Mouse (Mus musculus) layer of hippocampus, postnatal 25 days (tissue): Measurements from ENCODE around the gene Pcdh10. TPM values are rescaled to one million over a fixed set of nuclear protein-coding genes. Genes with fewer than 3 reads are reported as not detected.

Experiments
- DNase-seq, 2 experiments: peaks; one replicate each; pipeline ENCODE4 v3.0.0; 2022; ENCODE audit warnings: mixed read lengths in 2 of 2, low spot score in 1 of 2; ENCODE audit errors: extremely low spot score in 1 of 2
- total RNA-seq, 2 experiments: library from RNA; stranded (reverse); gene quantifications; 2 replicates each; pipeline ENCODE4 v1.2.3; 2021

Gene Pcdh10
- 10 to 100 TPM; 88.0 to 93.3 TPM for total RNA-seq

GRCm38 (mm10) chr3:45378145-45378544, at the start of gene Pcdh10:
TSS of gene Pcdh10 (plus strand) at chr3:45378398.
- DNase-seq: peak; percentile 91 to 94

DNA sequence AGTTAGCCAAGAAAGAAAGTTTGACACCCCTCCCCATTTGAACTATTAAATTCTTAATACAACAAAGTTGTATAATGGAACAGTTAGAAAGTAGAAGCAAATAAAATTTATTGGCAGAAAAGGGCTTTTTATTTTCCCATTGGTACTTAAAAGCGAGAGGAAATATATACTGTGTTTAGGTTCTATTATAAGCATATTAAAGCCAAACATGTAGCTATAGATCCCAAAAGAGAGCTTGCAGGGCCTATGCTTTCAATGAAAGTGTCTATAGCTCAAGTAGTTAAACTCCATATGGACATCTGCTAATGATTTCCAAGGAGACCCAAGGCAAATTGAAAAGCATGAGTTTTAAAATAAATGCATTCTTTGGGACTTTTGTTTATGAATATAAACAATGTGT, 22.3 kb upstream of the Pcdh10 start:
- DNase-seq: no peak

DNA sequence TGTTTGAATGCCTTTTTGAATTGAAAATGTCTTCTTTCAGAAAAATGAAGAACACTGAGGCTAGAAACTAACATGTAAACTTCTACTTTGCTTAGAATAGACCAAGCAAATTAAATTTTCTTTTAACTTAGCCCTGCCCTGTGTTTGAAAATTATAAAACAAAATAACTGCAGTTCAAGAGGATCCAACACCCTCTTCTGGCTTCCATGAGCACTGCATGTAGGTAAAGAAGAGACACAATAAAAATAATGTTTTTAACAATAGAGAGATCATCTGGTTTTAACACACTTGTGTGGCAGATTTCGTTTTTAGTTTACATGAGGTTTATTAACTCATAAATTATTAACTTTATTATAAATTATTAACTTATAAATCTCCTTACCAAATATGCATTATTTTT, 9.2 kb upstream of the Pcdh10 start:
- DNase-seq: no peak

- DNase-seq: peak; percentile 57 to 82
Observed at GRCm38 (mm10) chr3:45375761-45376500, 2.3 kb upstream of the Pcdh10 start.

- DNase-seq: peak; percentile 40 to 55
Observed at GRCm38 (mm10) chr3:45376501-45377390, 1.5 kb upstream of the Pcdh10 start.

DNA sequence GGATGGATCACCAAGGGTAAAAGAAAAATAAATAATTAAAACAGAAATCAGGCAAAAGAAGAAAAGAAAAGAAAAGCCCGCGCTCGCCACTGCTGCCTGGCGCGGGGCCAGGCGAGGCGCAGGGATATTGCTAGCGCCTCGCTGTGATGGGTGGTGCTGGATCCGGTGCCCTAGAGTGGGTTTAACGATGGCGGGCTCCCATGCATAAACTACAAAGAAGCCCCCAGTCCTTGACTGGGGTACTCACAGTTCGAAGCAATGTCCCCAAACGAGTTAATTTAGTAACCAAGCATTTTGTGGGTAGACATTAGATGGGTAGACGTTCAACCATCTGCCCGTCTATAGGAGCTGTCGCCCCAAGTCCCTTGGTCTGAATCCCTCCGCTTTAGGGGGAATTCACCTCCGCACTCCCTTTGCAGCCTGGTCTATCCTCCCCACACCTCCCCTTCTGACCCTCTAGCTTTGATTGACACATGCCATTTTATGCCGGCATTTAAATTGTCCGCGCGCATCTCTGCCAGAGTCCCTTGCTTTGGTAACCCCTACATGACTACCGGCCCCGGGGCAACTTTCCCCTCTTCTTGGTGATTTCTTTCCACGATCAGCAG, 703 bp upstream of the Pcdh10 start:
- peak in 1 of 2 experiments; percentile 48 for DNase-seq

DNA sequence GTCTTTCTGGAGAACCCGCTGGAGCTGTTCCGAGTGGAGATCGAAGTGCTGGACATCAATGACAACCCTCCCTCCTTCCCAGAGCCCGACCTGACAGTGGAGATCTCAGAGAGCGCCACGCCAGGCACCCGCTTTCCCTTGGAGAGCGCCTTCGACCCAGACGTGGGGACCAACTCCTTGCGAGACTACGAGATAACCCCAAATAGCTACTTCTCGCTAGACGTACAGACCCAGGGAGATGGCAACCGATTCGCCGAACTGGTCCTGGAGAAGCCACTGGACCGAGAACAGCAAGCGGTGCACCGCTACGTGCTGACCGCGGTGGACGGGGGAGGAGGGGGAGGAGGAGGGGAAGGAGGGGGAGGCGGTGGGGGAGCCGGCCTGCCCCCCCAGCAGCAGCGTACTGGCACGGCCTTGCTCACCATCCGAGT, 1.4 kb downstream of the Pcdh10 start:
- peak; percentile 27 to 54 for DNase-seq

DNA sequence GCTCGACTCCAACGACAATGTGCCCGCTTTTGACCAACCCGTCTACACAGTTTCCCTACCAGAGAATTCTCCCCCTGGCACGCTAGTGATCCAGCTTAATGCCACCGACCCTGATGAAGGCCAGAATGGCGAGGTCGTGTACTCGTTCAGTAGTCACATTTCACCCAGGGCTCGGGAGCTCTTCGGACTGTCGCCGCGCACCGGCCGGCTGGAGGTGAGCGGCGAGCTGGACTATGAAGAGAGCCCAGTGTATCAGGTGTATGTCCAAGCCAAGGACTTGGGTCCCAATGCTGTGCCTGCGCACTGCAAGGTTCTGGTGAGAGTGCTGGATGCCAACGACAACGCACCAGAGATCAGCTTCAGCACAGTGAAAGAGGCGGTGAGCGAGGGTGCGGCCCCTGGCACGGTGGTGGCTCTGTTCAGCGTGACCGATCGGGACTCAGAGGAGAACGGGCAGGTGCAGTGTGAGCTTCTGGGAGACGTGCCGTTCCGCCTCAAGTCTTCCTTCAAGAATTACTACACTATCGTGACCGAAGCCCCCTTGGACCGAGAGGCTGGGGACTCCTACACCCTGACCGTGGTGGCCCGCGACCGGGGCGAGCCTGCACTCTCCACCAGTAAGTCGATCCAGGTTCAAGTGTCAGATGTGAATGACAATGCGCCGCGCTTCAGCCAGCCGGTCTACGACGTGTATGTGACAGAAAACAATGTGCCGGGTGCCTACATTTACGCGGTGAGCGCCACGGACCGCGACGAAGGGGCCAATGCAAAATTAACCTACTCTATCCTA, 2.0 kb downstream of the Pcdh10 start:
- DNase-seq: peak; percentile 23 to 33

DNA sequence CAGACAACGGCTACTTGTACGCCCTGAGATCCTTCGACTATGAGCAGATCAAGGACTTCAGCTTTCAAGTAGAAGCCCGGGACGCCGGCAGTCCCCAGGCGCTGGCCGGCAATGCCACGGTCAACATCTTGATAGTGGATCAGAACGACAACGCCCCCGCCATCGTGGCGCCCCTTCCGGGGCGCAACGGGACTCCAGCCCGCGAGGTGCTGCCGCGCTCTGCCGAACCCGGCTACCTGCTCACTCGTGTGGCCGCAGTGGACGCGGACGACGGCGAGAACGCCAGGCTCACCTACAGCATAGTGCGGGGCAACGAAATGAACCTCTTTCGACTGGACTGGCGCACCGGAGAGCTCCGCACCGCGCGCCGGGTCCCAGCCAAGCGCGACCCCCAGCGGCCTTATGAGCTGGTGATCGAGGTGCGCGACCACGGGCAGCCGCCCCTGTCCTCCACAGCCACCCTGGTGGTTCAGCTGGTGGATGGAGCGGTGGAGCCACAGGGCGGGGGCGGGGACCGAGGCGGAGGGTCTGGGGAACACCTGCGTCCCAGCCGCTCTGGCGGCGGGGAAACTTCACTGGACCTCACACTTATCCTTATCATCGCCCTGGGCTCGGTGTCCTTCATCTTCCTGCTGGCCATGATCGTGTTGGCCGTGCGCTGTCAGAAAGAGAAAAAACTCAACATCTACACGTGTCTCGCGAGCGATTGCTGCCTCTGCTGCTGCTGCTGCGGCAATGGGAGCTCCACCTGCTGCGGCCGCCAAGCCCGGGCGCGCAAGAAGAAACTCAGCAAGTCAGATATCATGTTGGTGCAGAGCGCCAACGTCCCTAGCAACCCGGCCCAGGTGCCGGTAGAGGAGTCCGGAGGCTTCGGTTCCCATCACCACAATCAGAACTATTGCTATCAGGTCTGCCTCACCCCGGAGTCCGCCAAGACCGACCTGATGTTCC, 2.9 kb downstream of the Pcdh10 start:
- DNase-seq: peak; percentile 33 to 52

GRCm38 (mm10) chr3:45382032-45382755, 4.0 kb downstream of the Pcdh10 start:
- no peak for DNase-seq

DNA sequence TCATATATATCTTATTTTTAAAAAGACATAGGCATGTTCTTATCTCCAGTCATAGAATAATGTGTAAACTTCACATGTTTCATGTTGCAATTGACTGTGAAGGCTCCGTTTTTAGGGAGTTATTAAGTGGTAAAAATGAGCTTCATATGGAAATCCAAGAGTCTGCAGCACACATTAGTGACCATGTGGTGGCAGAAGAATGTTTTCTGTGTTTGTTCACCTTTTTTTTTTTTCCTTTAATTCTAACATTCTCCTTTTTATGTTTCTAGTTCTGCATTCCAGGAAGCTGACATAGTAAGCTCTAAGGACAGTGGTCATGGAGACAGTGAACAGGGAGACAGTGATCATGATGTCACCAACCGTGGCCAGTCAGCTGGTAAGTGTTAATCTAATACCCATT, 5.6 kb downstream of the Pcdh10 start:
- no peak for DNase-seq

DNA sequence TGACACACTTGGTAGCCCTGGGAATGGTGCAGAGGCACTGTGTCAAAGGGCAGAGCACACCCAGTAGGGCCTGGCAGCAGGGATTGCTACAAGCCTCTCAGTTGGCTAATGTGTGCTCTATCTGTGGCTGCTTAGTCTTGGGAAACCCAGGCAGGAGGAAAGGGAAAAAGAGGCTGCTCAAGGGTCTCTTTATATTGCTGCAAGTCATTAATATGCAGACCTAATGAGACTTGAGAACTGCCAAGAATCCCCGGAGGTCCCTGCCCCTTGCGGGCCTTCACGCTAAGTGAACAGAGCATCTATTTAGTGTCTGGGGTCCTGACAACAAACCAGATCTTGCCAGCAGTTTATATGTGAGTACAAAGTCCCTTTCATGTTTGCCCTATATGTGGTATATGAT, 6.8 kb downstream of the Pcdh10 start:
- no peak for DNase-seq

GRCm38 (mm10) chr3:45385451-45385850, 7.3 kb downstream of the Pcdh10 start:
- DNase-seq: no peak

GRCm38 (mm10) chr3:45386512-45386911, 8.3 kb downstream of the Pcdh10 start:
- DNase-seq: no peak

GRCm38 (mm10) chr3:45397101-45397500, 18.9 kb downstream of the Pcdh10 start:
- DNase-seq: no peak

DNA sequence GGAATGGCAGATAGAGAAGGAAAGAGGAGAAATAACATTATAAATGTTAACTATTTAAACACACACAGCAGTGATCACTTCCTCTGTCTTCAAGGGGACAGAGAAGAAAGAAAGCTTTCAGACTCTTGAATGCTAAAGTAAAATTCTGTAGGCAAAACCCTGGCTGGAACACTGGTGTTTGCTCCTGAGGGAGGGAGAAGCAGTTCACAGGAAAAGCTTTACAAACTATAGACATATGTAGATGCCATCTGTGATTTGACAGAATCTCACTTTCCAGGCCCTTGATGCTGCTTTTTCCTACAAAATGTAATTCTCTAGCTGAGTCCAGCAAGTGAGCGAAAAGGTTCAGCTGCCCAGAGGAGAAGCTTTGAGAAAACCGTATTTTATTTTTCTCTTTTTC, 25.0 kb downstream of the Pcdh10 start:
- no peak for DNase-seq

DNA sequence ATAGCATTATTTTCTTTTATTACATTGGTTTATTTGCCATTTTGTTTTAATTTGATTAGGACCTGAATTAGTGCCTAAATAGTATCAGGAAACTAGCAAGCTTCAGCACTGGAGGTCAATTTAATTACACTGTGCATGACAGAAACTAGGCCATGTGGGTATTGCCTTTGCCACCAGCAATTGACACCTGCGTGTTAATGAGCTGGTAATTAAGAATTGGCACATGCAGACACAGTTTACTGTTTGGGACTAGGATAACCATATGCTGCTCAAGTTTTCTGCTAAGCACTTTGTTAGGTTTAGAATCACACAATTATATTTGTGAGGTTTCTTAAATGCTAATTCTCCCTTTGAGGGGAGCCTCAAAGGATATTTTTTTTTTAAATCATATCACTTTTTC, 53.5 kb downstream of the Pcdh10 start:
- DNase-seq: no peak

DNA sequence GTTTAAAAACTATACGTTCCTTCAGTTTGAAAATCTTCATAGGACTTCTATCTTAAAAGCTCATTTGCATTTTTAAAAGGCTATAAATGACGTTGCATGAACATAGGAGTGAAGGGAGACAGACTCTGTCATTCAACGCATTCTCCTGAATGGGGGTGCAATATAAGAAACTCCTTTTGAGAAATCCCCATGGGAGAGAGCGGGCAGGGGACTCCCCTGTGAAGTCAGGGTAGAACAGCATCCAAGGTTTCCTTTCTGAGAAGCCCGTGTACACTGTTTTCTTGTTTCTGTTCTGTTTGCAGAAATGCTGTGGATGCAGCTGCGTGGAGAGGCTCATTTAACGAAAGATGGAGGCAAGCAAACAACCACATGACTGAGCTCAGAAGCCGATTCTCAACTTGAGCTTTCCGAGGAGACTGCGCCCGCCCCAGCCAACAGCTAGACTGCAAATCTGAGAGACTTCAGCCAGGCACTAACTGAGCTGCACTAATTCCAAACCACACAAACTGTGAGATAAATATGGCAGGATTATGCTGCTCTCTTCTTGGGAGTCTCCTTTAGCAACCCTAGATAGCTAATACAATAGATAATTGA, 54.1 kb downstream of the Pcdh10 start:
- DNase-seq: peak; percentile 10 to 12
